Mouse (Mus musculus) myocyte (in vitro differentiated cells): ENCODE results near the gene Ccdc177. TPM values are rescaled to one million over a fixed set of nuclear protein-coding genes. Genes with fewer than 3 reads are reported as not detected.

ENCODE experiments used
- H3K27me3 ChIP-seq: one replicate; pipeline ENCODE4 v1.6.1; 2011; ENCODE audit not compliant: control insufficient read depth, insufficient read depth, insufficient read length
- H3K36me3 ChIP-seq: one replicate; pipeline ENCODE4 v1.6.1; 2011; ENCODE audit not compliant: control insufficient read depth, insufficient read depth
- H3K4me2 ChIP-seq: one replicate; pipeline ENCODE4 v1.6.1; 2011; ENCODE audit warnings: low read depth, control low read depth
- H3K4me3 ChIP-seq: one replicate; pipeline ENCODE4 v1.5.1; 2011; ENCODE audit warnings: mild to moderate bottlenecking, control low read depth, moderate library complexity
- H3K79me2 ChIP-seq: one replicate; pipeline ENCODE4 v1.6.1; 2011; ENCODE audit not compliant: control insufficient read depth, insufficient read depth
- H3ac ChIP-seq: one replicate; pipeline ENCODE4 v1.6.1; 2011; ENCODE audit not compliant: control insufficient read depth, insufficient read length
- CEBPB ChIP-seq: IDR thresholded peaks from 2 replicates; pipeline ENCODE4 v1.6.1; 2011; ENCODE audit warnings: mild to moderate bottlenecking, moderate library complexity; ENCODE audit not compliant: poor library complexity, insufficient read depth, severe bottlenecking
- E2F4 ChIP-seq: IDR thresholded peaks from one replicate; pipeline ENCODE4 v1.6.1; 2011; ENCODE audit warnings: mild to moderate bottlenecking, control low read depth, moderate library complexity; ENCODE audit not compliant: insufficient read depth
- MAX ChIP-seq: IDR thresholded peaks from one replicate; pipeline ENCODE4 v1.6.1; 2011; ENCODE audit warnings: low read depth, mild to moderate bottlenecking, control low read depth
- MYOD1 ChIP-seq, 3 experiments: IDR thresholded peaks; one replicate each; pipeline ENCODE4 v1.6.1; 2011; ENCODE audit warnings: control low read depth in 2 of 3, low read depth in 2 of 3, mild to moderate bottlenecking in 2 of 3, moderate library complexity in 1 of 3; ENCODE audit not compliant: insufficient read length in 2 of 3, control insufficient read depth in 1 of 3
- MYOG ChIP-seq, 3 experiments: IDR thresholded peaks; one replicate each; pipeline ENCODE4 v1.6.1; 2011; ENCODE audit warnings: control low read depth in 2 of 3, low read depth in 2 of 3, mild to moderate bottlenecking in 2 of 3; ENCODE audit not compliant: insufficient read length in 2 of 3, control insufficient read depth in 1 of 3, insufficient read depth in 1 of 3
- POLR2A ChIP-seq: IDR thresholded peaks from one replicate; pipeline ENCODE4 v1.6.1; 2011; ENCODE audit warnings: low read depth, mild to moderate bottlenecking, control low read depth, moderate library complexity; ENCODE audit not compliant: insufficient read length
- POLR2AphosphoS2 ChIP-seq: IDR thresholded peaks from one replicate; pipeline ENCODE4 v1.6.1; 2011; ENCODE audit warnings: low read depth, control low read depth; ENCODE audit not compliant: insufficient read length
- REST ChIP-seq: IDR thresholded peaks from one replicate; pipeline ENCODE4 v1.6.1; 2011; ENCODE audit warnings: mild to moderate bottlenecking, control low read depth, moderate library complexity; ENCODE audit not compliant: insufficient read depth, insufficient read length
- SRF ChIP-seq: IDR thresholded peaks from one replicate; pipeline ENCODE4 v1.6.1; 2011; ENCODE audit warnings: low read depth; ENCODE audit not compliant: control insufficient read depth, insufficient read length
- TCF12 ChIP-seq: IDR thresholded peaks from one replicate; pipeline ENCODE4 v1.6.1; 2011; ENCODE audit warnings: mild to moderate bottlenecking, control low read depth; ENCODE audit not compliant: poor library complexity, insufficient read depth, severe bottlenecking
- TCF3 ChIP-seq: IDR thresholded peaks from one replicate; pipeline ENCODE4 v1.6.1; 2011; ENCODE audit warnings: low read depth, control low read depth; ENCODE audit not compliant: insufficient read length
- USF1 ChIP-seq: IDR thresholded peaks from one replicate; pipeline ENCODE4 v1.6.1; 2011; ENCODE audit warnings: low read depth, mild to moderate bottlenecking, control low read depth, moderate library complexity
- polyA plus RNA-seq: library from polyadenylated mRNA; unstranded; fragments of >200 nt; fragmentation: generic; extraction: Trizol; gene quantifications from one replicate; pipeline ENCODE4 v1.2.1, GENCODE M21; 2012; ENCODE audit warnings: missing spikeins

Ccdc177 gene
- polyA plus RNA-seq, 1 experiment: not detected

DNA sequence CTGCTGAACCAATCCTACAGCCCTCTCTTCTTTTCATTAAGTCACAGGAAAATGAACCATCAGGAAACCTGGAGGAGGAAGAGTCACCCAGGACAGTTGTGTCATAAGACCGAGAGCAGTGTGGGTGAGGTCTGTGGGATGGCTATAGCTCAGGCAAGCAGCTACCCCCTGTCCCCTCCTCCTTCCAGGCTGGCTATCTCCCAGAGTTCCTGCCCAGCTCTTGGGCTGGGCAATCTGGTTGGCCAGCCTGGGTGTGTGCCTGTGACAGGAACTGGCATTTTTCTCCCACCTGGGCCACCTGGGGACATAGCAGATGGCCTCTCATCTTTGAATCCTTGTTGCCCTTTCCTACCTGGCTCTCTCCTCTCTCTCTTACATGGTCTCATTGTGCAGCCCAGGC is 23.4 kb upstream of the Ccdc177 start:
- H3K27me3 ChIP-seq: no peaks in the 10 kb centered on the region
- no peak overlapping the region for H3K4me2 ChIP-seq
- no peak overlapping the region for H3ac ChIP-seq
- H3K4me3 ChIP-seq: no peak overlapping the region
- H3K36me3 ChIP-seq: no peaks in the 10 kb centered on the region
- TF ChIP-seq POLR2A (no peak), MYOG (IDR thresholded peaks at IDR 0.05; ENCODE audit: control insufficient read depth in 1 of 3, insufficient read depth in 1 of 3, insufficient read length in 2 of 3, low read depth in 2 of 3) (no peak), USF1 (no peak), TCF12 (no peak), TCF3 (no peak), MAX (no peak), REST (no peak), SRF (no peak), POLR2AphosphoS2 (no peak), E2F4 (no peak), CEBPB (no peak), MYOD1 (IDR thresholded peaks at IDR 0.05; ENCODE audit: control insufficient read depth in 1 of 3, insufficient read length in 2 of 3, low read depth in 2 of 3) (no peak)
- no peaks in the 10 kb centered on the region for H3K79me2 ChIP-seq

DNA sequence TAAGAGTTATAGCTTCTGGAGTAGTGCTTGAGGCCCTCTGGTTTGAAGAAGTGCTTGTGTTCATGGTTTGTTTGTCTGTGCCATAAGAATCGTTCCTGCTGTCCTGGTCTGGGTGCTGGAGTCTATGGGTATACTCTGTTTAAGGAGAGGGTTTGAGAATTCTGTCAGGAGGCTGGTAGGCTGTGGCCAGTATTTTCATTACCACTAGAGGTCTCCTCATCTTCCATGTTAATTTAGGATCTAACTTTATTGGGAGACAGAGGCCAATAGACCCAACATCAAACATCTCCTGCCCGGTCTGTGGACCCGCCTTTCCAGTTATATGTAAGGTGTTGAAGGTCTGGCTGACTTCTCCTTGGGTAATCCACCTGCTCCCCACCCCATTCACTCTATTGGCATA is 22.4 kb upstream of the Ccdc177 start:
- Histone ChIP-seq H3K4me2 (no peak overlapping the region), H3K36me3 (no peaks in the 10 kb centered on the region), H3K4me3 (no peak overlapping the region), H3K27me3 (no peaks in the 10 kb centered on the region), H3K79me2 (no peaks in the 10 kb centered on the region), H3ac (no peak overlapping the region)
- no peak for TF ChIP-seq MAX
- no peak for TF ChIP-seq TCF12
- no peak for TF ChIP-seq POLR2AphosphoS2
- TF ChIP-seq SRF: no peak
- no peak for TF ChIP-seq MYOD1 (IDR thresholded peaks at IDR 0.05; ENCODE audit: control insufficient read depth in 1 of 3, insufficient read length in 2 of 3, low read depth in 2 of 3)
- no peak for TF ChIP-seq CEBPB
- no peak for TF ChIP-seq USF1
- TF ChIP-seq REST: no peak
- no peak for TF ChIP-seq TCF3
- no peak for TF ChIP-seq E2F4
- no peak for TF ChIP-seq POLR2A
- no peak for TF ChIP-seq MYOG (IDR thresholded peaks at IDR 0.05; ENCODE audit: control insufficient read depth in 1 of 3, insufficient read depth in 1 of 3, insufficient read length in 2 of 3, low read depth in 2 of 3)

DNA sequence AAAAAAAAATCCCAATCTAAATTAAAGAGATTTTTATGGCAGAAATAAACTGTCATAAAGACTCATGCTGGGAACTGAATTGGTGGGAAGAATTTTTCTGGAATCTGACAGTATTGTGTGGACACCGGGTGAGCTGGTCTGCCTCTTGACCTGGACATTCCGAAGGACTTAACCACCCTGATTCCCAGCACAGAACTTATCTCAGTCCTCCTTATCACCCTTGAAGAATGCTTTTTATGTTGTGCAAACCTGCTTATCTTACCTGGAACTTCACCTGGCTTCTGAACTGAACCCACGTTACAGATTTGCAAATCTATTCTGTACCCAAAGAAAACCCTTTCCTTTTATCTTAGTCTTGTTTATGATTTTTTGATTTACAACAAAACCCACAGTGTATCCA is 21.7 kb upstream of the Ccdc177 start:
- Histone ChIP-seq H3K4me2 (no peak overlapping the region), H3K4me3 (no peak overlapping the region), H3K79me2 (no peaks in the 10 kb centered on the region), H3K27me3 (no peaks in the 10 kb centered on the region), H3ac (no peak overlapping the region), H3K36me3 (no peaks in the 10 kb centered on the region)
- TF ChIP-seq USF1: no peak
- TF ChIP-seq CEBPB: no peak
- no peak for TF ChIP-seq TCF3
- no peak for TF ChIP-seq POLR2A
- no peak for TF ChIP-seq TCF12
- no peak for TF ChIP-seq MAX
- TF ChIP-seq REST: no peak
- TF ChIP-seq POLR2AphosphoS2: no peak
- no peak for TF ChIP-seq SRF
- no peak for TF ChIP-seq MYOG (IDR thresholded peaks at IDR 0.05; ENCODE audit: control insufficient read depth in 1 of 3, insufficient read depth in 1 of 3, insufficient read length in 2 of 3, low read depth in 2 of 3)
- TF ChIP-seq MYOD1 (IDR thresholded peaks at IDR 0.05; ENCODE audit: control insufficient read depth in 1 of 3, insufficient read length in 2 of 3, low read depth in 2 of 3): no peak
- TF ChIP-seq E2F4: no peak

DNA sequence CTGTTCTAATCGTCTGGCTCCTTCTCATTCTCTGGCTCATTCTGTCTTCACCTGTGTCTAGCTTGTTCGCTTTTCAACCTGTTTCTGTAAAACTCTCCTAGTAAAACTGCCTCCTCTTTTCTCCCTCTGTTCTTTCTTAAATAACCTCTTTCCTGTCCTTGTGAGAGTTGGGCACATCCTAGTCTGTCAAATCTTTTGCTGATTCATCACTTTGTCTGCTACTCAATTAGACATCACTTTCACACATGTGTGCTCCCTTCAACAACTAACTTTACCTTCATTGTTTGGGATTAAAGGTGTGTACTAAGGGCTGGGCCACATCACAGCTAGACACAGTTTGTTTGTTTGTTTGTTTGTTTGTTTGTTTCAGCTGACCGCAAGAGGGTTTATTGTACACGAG is 19.3 kb upstream of the Ccdc177 start:
- Histone ChIP-seq H3K36me3 (no peaks in the 10 kb centered on the region), H3ac (no peak overlapping the region), H3K4me2 (no peak overlapping the region), H3K27me3 (no peaks in the 10 kb centered on the region), H3K4me3 (no peak overlapping the region), H3K79me2 (no peaks in the 10 kb centered on the region)
- no peak for TF ChIP-seq MYOG (IDR thresholded peaks at IDR 0.05; ENCODE audit: control insufficient read depth in 1 of 3, insufficient read depth in 1 of 3, insufficient read length in 2 of 3, low read depth in 2 of 3)
- no peak for TF ChIP-seq USF1
- TF ChIP-seq E2F4: no peak
- TF ChIP-seq CEBPB: no peak
- TF ChIP-seq TCF12: no peak
- TF ChIP-seq REST: no peak
- no peak for TF ChIP-seq SRF
- no peak for TF ChIP-seq MYOD1 (IDR thresholded peaks at IDR 0.05; ENCODE audit: control insufficient read depth in 1 of 3, insufficient read length in 2 of 3, low read depth in 2 of 3)

DNA sequence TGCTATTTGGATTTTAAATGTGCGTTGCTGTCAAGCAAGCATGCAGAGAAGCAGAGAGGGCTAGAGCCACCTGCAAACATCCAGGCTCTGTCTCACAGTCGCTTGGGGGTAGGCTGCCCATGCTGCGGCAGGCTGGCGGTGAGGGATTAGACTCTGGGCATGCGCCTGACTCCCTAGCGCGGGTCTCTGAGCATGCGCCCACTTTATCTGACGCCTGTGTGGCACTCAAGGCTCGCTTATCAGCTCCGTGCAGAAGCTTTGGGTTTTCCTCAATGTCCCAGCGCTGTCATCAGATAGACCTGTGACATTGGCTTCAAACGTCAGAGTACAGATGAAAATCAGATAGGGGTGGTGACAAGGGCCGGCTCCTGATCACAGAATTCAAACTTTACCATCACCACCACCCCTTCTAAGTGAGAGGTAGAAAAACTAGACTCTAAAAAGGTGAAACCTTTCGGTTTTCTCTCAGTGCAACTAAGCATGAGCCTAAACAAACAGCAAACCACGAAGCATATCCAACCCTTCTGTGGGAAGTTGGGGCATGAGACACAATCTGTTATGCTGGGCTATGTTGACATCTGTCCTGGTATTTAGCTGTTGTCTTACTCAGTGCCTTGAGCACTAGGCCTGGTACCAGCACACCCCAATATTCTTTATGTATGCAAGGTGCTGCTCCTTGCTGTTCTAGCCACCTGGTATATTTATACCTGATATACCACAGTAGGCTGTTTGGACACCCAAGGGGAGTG is 17.9 kb upstream of the Ccdc177 start:
- TF ChIP-seq MYOD1 (IDR thresholded peaks at IDR 0.05; ENCODE audit: control insufficient read depth in 1 of 3, insufficient read length in 2 of 3, low read depth in 2 of 3) (no peak), POLR2AphosphoS2 (no peak), USF1 (no peak), REST (no peak), TCF3 (no peak), CEBPB (no peak), E2F4 (no peak), MAX (no peak), SRF (no peak), TCF12 (no peak), POLR2A (no peak), MYOG (IDR thresholded peaks at IDR 0.05; ENCODE audit: control insufficient read depth in 1 of 3, insufficient read depth in 1 of 3, insufficient read length in 2 of 3, low read depth in 2 of 3) (no peak)
- Histone ChIP-seq H3K4me2 (no peak overlapping the region), H3ac (no peak overlapping the region), H3K4me3 (no peak overlapping the region), H3K79me2 (no peaks in the 10 kb centered on the region), H3K36me3 (no peaks in the 10 kb centered on the region), H3K27me3 (no peaks in the 10 kb centered on the region)
